Mouse (Mus musculus) embryo, embryonic 11.5 days (tissue): ENCODE data around the gene Metap1d.

ENCODE experiments used
- DNase-seq: peaks from one replicate; pipeline ENCODE4 v3.0.0-alpha.2; 2012; ENCODE audit warnings: low read depth, low spot score

Gene Metap1d

GRCm38 (mm10) chr2:71544391-71545285 lies 91.6 kb downstream of the Metap1d start:
- DNase-seq: no peak

GRCm38 (mm10) chr2:71545401-71545881 lies 92.4 kb downstream of the Metap1d start:
- no peak for DNase-seq

DNA sequence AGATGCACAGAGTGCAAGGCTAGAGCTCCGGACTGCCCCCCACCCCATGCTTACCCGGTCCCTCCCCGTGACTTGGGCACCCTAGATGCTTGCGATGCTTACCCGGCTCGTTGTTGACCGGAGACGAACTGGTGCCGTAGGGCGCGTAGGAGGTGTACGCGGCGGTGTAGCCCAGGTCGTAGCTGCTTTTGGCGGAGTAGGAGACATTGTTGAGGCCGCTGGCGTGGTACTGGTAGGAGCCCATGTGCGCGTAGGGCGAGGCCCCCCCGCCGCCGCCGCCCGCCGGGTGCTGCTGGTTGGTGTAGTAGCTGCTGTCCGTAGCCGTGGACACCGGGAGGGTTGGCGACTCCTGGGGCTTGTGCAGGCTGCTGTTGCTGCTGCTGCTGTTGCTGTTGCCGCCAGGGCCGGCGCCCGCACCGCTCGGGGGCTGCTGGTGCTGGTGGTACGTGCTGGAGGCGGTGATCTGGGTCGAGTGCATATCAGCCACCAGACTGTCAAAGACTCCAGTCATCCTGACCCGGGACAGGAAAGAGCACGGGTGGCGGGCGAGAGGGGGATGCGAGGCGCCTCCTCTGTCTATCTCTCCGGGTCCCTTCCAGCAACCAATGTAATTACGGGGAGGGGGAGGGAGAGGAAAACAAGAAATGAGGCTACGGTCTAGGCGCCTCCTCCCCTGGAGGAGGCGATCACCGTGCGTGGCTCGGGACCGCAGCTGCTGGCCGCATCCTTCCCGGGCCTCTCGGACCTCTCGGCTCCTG lies 93.0 kb downstream of the Metap1d start:
- no peak for DNase-seq

DNA sequence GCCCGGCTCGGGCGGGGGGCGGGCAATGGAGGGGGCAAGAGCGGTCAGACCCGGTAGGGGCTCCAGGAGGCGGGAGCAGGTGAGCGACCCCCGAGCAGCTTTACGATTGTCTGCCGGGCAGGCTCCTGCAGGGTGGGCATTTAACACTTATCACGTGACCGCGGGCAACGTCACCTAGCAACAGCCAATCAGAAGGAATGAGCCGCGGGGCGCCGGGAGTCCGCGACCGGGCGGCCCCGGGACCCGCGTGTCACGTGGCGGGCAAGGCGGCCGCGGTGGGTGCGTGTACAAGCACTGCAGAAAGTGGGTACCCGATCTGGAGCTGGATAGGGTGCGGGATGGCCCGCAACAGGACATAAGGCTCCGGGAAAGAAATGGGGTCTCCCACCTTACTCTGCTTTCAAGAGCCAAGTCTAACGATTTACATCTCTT lies 93.6 kb downstream of the Metap1d start, which contains the start of gene Dlx2:
TSS of gene Dlx2 (minus strand) at position 115 of the 432 bp plus-strand sequence.
- DNase-seq: no peak

DNA sequence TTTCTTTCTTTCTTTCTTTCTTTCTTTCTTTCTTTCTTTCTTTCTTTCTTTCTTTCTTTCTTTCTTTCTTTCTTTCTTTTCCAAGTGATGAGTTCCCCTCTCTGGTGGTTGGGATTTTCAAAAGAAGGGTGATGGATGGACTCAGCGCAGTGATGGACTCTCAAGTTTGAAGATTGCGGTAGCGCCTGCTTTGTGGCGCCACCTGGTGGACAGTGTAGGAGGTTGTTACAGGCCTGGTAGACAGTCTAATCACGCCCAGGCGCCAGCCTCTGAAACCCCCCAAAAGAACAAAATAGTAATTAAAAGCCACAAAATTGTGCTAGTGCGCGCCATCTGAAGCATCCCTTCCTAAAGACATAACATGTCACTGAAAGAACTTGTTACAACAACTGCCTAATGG lies 94.8 kb downstream of the Metap1d start:
- DNase-seq: peak; percentile 82

- DNase-seq: no peak
Measured at GRCm38 (mm10) chr2:71550330-71550729, 97.3 kb downstream of the Metap1d start.

DNA sequence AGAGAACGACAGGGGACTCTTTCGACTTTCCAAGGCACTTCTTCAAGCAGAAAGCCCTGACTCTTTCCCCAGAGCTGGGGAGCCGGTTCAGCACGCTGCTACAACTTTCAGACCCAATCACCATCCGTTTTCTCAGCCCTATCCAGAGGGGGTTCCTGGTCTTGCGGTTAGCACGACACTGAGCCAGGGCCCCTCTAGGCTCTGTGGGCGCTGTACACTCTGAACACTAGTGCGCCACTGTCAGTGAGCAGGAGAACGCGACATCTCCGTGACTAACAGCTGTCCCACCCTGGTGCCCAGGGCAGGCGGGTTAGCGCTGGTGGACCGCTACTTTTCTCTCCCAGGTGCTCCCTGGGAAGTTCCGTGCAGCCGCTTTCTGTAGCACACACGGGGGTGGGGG lies 98.6 kb downstream of the Metap1d start:
- DNase-seq: no peak

- DNase-seq: no peak
Measured at GRCm38 (mm10) chr2:71556071-71556470, 103.0 kb downstream of the Metap1d start.

DNA sequence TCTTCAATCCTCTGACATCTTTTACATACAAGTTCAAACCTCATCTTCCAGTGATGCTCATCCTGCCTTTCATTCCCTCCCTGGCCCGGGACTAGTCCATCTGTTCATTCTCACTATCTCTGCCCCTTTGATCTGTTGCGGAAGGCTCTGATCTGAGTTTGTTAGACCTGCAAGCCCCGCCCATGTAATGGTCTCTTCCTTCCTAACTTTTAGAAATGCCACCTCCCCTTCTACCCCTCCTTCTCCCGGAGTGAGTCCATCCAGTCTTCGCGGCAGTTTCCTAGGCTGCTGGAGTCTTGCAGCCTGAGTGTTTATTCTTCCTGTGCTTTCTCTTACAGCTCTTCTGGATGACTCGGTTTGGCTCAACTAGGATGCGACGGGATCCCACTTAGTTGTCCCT lies 113.4 kb downstream of the Metap1d start:
- no peak for DNase-seq

GRCm38 (mm10) chr2:71573736-71574135 lies 120.7 kb downstream of the Metap1d start:
- no peak for DNase-seq
